Mouse (Mus musculus) lung, embryonic 14.5 days (tissue): ENCODE results near the gene Rsl1. TPM values are rescaled to one million over a fixed set of nuclear protein-coding genes. Genes with fewer than 3 reads are reported as not detected.

Experiments used
- ATAC-seq: fragments of 200-750 bp; cut with Nextera tagmentation; 2 replicates; pipeline ENCODE4 v1.8.0; 2017; ENCODE audit warnings: mild to moderate bottlenecking, moderate TSS enrichment, moderate library complexity; ENCODE audit not compliant: insufficient read depth
- DNase-seq: peaks from one replicate; pipeline ENCODE4 v3.0.0-alpha.2; 2015
- H3K27ac ChIP-seq: fragments of 300-500 bp; sonication (generic); 2 replicates; pipeline ENCODE4 v1.5.1; 2014; ENCODE audit warnings: low read depth, mild to moderate bottlenecking, moderate library complexity
- H3K27me3 ChIP-seq: fragments of 300-500 bp; sonication (generic); 2 replicates; pipeline ENCODE4 v1.6.1; 2014; ENCODE audit warnings: low read length, control low read depth; ENCODE audit not compliant: insufficient read depth
- H3K36me3 ChIP-seq: fragments of 300-500 bp; sonication (generic); 2 replicates; pipeline ENCODE4 v1.6.1; 2014; ENCODE audit warnings: control low read depth; ENCODE audit not compliant: insufficient read depth
- H3K4me1 ChIP-seq: fragments of 300-500 bp; sonication (generic); 2 replicates; pipeline ENCODE4 v1.6.1; 2014; ENCODE audit warnings: antibody characterized with exemption, control low read depth; ENCODE audit not compliant: insufficient read depth
- H3K4me2 ChIP-seq: fragments of 300-500 bp; sonication (generic); 2 replicates; pipeline ENCODE4 v1.6.1; 2014; ENCODE audit warnings: mild to moderate bottlenecking
- H3K4me3 ChIP-seq: fragments of 300-500 bp; sonication (generic); 2 replicates; pipeline ENCODE4 v1.5.1; 2014; ENCODE audit warnings: low read depth, low read length
- H3K9ac ChIP-seq: fragments of 300-500 bp; sonication (generic); 2 replicates; pipeline ENCODE4 v1.6.1; 2014
- H3K9me3 ChIP-seq: fragments of 300-500 bp; sonication (generic); 2 replicates; pipeline ENCODE4 v1.6.1; 2016; ENCODE audit warnings: low read depth, low read length, control low read depth
- CTCF ChIP-seq: IDR thresholded peaks from 2 replicates; pipeline ENCODE4 v1.5.1; 2016; ENCODE audit warnings: antibody characterized with exemption, low read depth
- WGBS: fragments of 180-500 bp; shearing (Covaris S2); extraction: QIAGEN DNeasy Blood & Tissue Kit; methylation state at CpG from one replicate; pipeline ENCODE4 v1.1.7; 2014; 5-methylcytosine and 5-hydroxymethylcytosine counted together
- polyA plus RNA-seq: library from polyadenylated mRNA; unstranded; fragments of >200 nt; fragmentation: Nextera tagmentation; extraction: Ambion mirVana; gene quantifications from 2 replicates; pipeline ENCODE4 v1.2.1, GENCODE M21; 2014

Rsl1 gene
- polyA plus RNA-seq, 1 experiment from 2014 or later: 7.3 TPM

- H3K9ac ChIP-seq: no peak overlapping the region
- 58% methylated on average over 3 of the region's 3 CpGs for WGBS
- H3K36me3 ChIP-seq: no peaks in the 10 kb centered on the region
- ATAC-seq (no peak), DNase-seq (no peak)
- TF ChIP-seq CTCF: no peak
- no peaks in the 10 kb centered on the region for H3K4me1 ChIP-seq
- H3K9me3 ChIP-seq: no peaks in the 10 kb centered on the region
- no peak overlapping the region for H3K4me3 ChIP-seq
- no peaks in the 10 kb centered on the region for H3K27me3 ChIP-seq
- no peak overlapping the region for H3K4me2 ChIP-seq
- no peak overlapping the region for H3K27ac ChIP-seq
These were observed 28.7 kb downstream of the Rsl1 start for GRCm38 (mm10) chr13:67201656-67202055.

- WGBS: 54% methylated on average over 4 of the region's 4 CpGs
- DNase-seq (no peak), ATAC-seq (peak; percentile 52; the same call in 1 of the 2 replicates)
- Histone ChIP-seq H3K9ac (no peak overlapping the region), H3K36me3 (no peaks in the 10 kb centered on the region), H3K27ac (no peak overlapping the region), H3K4me3 (no peak overlapping the region), H3K4me1 (no peaks in the 10 kb centered on the region), H3K9me3 (no peaks in the 10 kb centered on the region), H3K4me2 (no peak overlapping the region), H3K27me3 (no peaks in the 10 kb centered on the region)
- peak; percentile 22; the same call in 1 of the 2 replicates for TF ChIP-seq CTCF
These were observed 41.1 kb downstream of the Rsl1 start for GRCm38 (mm10) chr13:67214015-67214607.

Other genes starting within 250 kb of the Rsl1 start
- 3.6 and 4.3 TPM in 2 replicates for gene Zfp712, start 112.0 kb upstream of the Rsl1 start, polyA plus RNA-seq
- gene Zfp708, start 75.2 kb upstream of the Rsl1 start, polyA plus RNA-seq: 6.5 and 6.9 TPM in 2 replicates
- 3.4 and 3.5 TPM in 2 replicates for gene Gm28557, start 64.6 kb upstream of the Rsl1 start, polyA plus RNA-seq
- 0.26 and 0.28 TPM in 2 replicates for gene Rslcan18, start 56.9 kb upstream of the Rsl1 start, polyA plus RNA-seq
- gene Zfp759, start 51.5 kb upstream of the Rsl1 start, polyA plus RNA-seq: 2.1 and 2.6 TPM in 2 replicates
- 0.83 and 1.3 TPM in 2 replicates for gene Zfp455, start 21.3 kb downstream of the Rsl1 start, polyA plus RNA-seq
- 1.7 TPM in 2 replicates for gene Zfp458, start 105.3 kb downstream of the Rsl1 start, polyA plus RNA-seq
- gene Zfp457, start 133.3 kb downstream of the Rsl1 start, polyA plus RNA-seq: 0.42 TPM in 1 of 2 replicates, not detected in the other
- 2.9 and 3.1 TPM in 2 replicates for gene Zfp595, start 159.4 kb downstream of the Rsl1 start, polyA plus RNA-seq
- gene Gm28044, start 187.4 kb downstream of the Rsl1 start, polyA plus RNA-seq: 0.67 TPM in 1 of 2 replicates, not detected in the other
- 1.3 and 1.6 TPM in 2 replicates for gene Zfp953, start 187.4 kb downstream of the Rsl1 start, polyA plus RNA-seq
- gene Gm28041, start 202.6 kb downstream of the Rsl1 start, polyA plus RNA-seq: 0.28 and 0.37 TPM in 2 replicates
- 1.8 and 2.2 TPM in 2 replicates for gene Zfp456, start 202.6 kb downstream of the Rsl1 start, polyA plus RNA-seq
- 5.8 and 6.6 TPM in 2 replicates for gene Zfp429, start 226.6 kb downstream of the Rsl1 start, polyA plus RNA-seq
- 1.0 and 1.2 TPM in 2 replicates for gene Zfp459, start 248.2 kb downstream of the Rsl1 start, polyA plus RNA-seq